Mouse (Mus musculus) heart, embryonic 14.5 days (tissue): ENCODE results near the gene Mknk2. TPM values are rescaled to one million over a fixed set of nuclear protein-coding genes. Genes with fewer than 3 reads are reported as not detected.

ENCODE experiments used
- ATAC-seq: fragments of 200-750 bp; cut with Nextera tagmentation; 2 replicates; pipeline ENCODE4 v1.8.0; 2017; ENCODE audit warnings: low read depth, moderate TSS enrichment; ENCODE audit not compliant: insufficient number of reproducible peaks, insufficient read depth, low FRiP score
- H3K27ac ChIP-seq, 2 experiments: fragments of 200-500 bp in 1 of 2; fragments of 300-500 bp in 1 of 2; sonication (generic) in 1 of 2; replicated peaks in 1 of 2; 2 replicates each; pipeline ENCODE4 v1.5.1; 2012 to 2014; ENCODE audit warnings: low read depth in 2 of 2, low read length in 2 of 2, control low read depth in 1 of 2, mild to moderate bottlenecking in 1 of 2, mixed read lengths in 1 of 2; ENCODE audit not compliant: control insufficient read depth in 1 of 2, insufficient read depth in 1 of 2
- H3K27me3 ChIP-seq: fragments of 300-500 bp; sonication (generic); 2 replicates; pipeline ENCODE4 v1.6.1; 2014; ENCODE audit warnings: mild to moderate bottlenecking, low read length, control low read depth; ENCODE audit not compliant: control insufficient read depth, insufficient read depth
- H3K36me3 ChIP-seq: fragments of 300-500 bp; sonication (generic); 2 replicates; pipeline ENCODE4 v1.6.1; 2014; ENCODE audit warnings: mild to moderate bottlenecking, control low read depth, low read length, mixed read lengths; ENCODE audit not compliant: control insufficient read depth, insufficient read depth
- H3K4me1 ChIP-seq, 2 experiments: fragments of 200-500 bp in 1 of 2; fragments of 300-500 bp in 1 of 2; sonication (generic) in 1 of 2; 2 replicates each; pipeline ENCODE4 v1.6.1; 2012 to 2014; ENCODE audit warnings: low read length in 2 of 2, control low read depth in 1 of 2, mixed read lengths in 1 of 2; ENCODE audit not compliant: control insufficient read depth in 2 of 2, insufficient read depth in 2 of 2
- H3K4me2 ChIP-seq: fragments of 300-500 bp; sonication (generic); 2 replicates; pipeline ENCODE4 v1.6.1; 2014; ENCODE audit warnings: mild to moderate bottlenecking, low read length
- H3K4me3 ChIP-seq, 2 experiments: fragments of 200-500 bp in 1 of 2; fragments of 300-500 bp in 1 of 2; sonication (generic) in 1 of 2; 2 replicates each; pipeline ENCODE4 v1.5.1; 2012 to 2014; ENCODE audit warnings: low read length in 2 of 2, mild to moderate bottlenecking in 2 of 2, control low read depth in 1 of 2, low read depth in 1 of 2, moderate library complexity in 1 of 2; ENCODE audit not compliant: control insufficient read depth in 1 of 2, insufficient read depth in 1 of 2
- H3K9ac ChIP-seq: fragments of 300-500 bp; sonication (generic); 2 replicates; pipeline ENCODE4 v1.6.1; 2014; ENCODE audit warnings: mild to moderate bottlenecking, low read length
- H3K9me3 ChIP-seq: fragments of 300-500 bp; sonication (generic); 2 replicates; pipeline ENCODE4 v1.6.1; 2016; ENCODE audit warnings: low read length, control low read depth; ENCODE audit not compliant: control insufficient read depth
- WGBS: fragments of 180-500 bp; shearing (Covaris S2); extraction: QIAGEN DNeasy Blood & Tissue Kit; methylation state at CpG from one replicate; pipeline ENCODE4 v1.1.7; 2014; 5-methylcytosine and 5-hydroxymethylcytosine counted together
- polyA plus RNA-seq: library from polyadenylated mRNA; unstranded; fragments of >200 nt; fragmentation: Nextera tagmentation; extraction: Ambion mirVana; gene quantifications from 2 replicates; pipeline ENCODE4 v1.2.1, GENCODE M21; 2014

Mknk2 gene
- polyA plus RNA-seq, 1 experiment from 2014 or later = 82.7 TPM

DNA sequence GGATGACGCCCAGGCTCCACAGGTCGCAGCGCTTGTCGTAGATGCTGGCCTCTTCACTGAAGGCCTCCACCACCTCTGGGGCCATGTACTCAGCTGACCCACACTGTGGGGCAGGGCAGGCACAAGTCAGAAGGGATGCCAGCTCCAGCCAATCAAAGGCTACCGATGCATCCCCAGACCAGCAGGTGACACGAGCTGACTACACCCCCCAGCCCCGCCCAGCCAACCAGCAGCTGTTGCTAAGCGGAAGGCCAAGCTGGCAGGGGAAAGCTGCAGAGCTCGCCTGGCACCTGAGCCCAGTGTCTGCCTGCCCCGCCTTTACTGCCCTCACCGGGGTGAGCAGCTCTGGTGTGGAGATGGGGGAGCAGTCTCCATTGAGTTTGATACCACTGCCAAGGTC lies 9.3 kb downstream of the Mknk2 start:
- Histone ChIP-seq H3K27ac (no peak overlapping the region), H3K4me3 (no peak overlapping the region), H3K9ac (no peak overlapping the region), H3K27me3 (no peaks in the 10 kb centered on the region), H3K4me1 (peaks cover 18 to 58% of the 10 kb centered on the region in 2 experiments), H3K36me3 (peaks cover 83% of the 10 kb centered on the region), H3K9me3 (no peaks in the 10 kb centered on the region), H3K4me2 (no peak overlapping the region)
- WGBS = 88% methylated on average over 11 of the region's 11 CpGs
- ATAC-seq = no peak

DNA sequence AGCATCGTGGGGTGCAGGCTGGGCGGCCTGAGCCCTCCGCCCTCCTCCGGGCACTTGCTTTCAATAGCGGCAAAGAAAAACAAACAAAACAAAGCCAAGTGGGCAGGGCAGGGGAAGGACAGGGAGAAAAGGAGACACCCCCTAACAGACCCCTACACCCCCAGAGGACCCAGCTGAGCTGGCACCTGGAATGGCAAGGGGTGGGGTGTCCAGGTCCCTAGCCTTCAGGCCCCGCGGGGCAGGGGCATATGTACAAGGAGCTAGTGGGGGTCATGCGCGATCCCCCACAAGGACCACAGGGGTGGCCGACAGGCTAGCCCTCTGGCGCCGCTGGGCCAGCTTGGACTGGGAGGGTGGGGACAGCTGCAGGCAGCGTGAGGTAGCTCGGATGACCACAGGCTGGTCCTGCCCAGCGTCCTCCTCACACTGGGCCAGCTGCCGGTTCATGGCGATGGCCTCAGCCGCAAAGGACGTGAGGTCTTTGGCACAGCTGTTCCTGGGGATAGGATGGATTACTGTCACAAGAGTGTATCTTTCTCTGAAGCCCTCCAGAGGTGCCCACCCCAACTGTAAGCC lies 11.0 kb downstream of the Mknk2 start:
- no peak overlapping the region for H3K27ac ChIP-seq
- H3K27me3 ChIP-seq = no peaks in the 10 kb centered on the region
- H3K9me3 ChIP-seq = no peaks in the 10 kb centered on the region
- no peak for ATAC-seq
- WGBS = 80% methylated on average over 19 of the region's 19 CpGs
- H3K4me3 ChIP-seq = no peak overlapping the region
- H3K36me3 ChIP-seq = peaks cover 66% of the 10 kb centered on the region
- no peak overlapping the region for H3K4me2 ChIP-seq
- H3K4me1 ChIP-seq = peaks cover 22 to 48% of the 10 kb centered on the region in 2 experiments
- no peak overlapping the region for H3K9ac ChIP-seq

DNA sequence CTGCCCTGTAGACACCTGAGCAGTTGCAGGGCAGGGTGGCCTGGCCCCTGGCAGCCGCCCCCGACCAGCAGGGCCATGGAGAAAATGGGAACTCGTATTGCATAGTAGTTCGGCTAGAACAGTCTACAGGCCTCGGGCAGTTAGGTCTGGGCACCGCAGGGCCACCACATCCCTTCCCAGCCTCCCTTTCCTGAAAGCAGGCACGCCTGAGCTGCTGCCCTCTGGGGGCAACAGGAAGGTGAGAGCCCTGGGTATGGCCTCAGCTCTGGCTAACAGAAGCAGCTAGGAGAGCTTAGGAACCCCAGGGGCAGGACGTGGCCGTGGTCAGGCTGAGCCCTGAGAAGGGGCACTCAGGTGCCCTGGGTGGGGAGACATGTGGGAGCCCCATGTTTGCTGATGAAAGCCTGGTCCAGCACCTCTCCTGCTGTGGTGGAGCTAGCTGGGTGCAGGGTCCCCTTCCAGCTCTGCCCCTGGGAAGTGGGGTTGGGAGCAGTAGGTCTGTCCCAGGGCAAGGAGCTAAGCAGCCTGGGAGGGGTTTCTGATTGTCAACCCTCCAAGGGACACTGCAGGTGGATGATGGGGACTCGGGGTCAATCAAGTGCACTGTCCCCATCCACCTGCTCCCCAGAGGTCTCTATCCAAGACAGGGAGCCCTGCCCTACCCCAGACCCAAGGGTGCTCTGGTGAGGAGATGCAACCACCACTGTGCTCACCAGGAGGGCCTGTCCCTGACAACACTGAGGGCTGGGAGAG lies 11.8 kb downstream of the Mknk2 start:
- Histone ChIP-seq H3K36me3 (peaks cover 58% of the 10 kb centered on the region), H3K27me3 (no peaks in the 10 kb centered on the region), H3K9me3 (no peaks in the 10 kb centered on the region), H3K27ac (peak overlapping the region in 1 of 2 experiments; percentile 91; a peak in 2 of 4 replicates), H3K4me3 (no peak overlapping the region), H3K4me1 (peaks cover 22 to 45% of the 10 kb centered on the region in 2 experiments), H3K4me2 (no peak overlapping the region), H3K9ac (0 out of 2 replicates have a peak overlapping the region, but pooled peaks have one; percentile 70)
- ATAC-seq = no peak
- WGBS = 72% methylated on average over 10 of the region's 10 CpGs

- Histone ChIP-seq H3K36me3 (peaks cover 51% of the 10 kb centered on the region), H3K4me3 (no peak overlapping the region), H3K27me3 (no peaks in the 10 kb centered on the region), H3K27ac (peak overlapping the region in 1 of 2 experiments; percentile 91; a peak in 2 of 4 replicates), H3K4me1 (peaks cover 22 to 43% of the 10 kb centered on the region in 2 experiments), H3K4me2 (peak overlapping the region; percentile 60), H3K9ac (peak overlapping the region; percentile 70; the same call in 1 of the 2 replicates), H3K9me3 (no peaks in the 10 kb centered on the region)
- 52% methylated on average over 4 of the region's 4 CpGs for WGBS
- no peak for ATAC-seq
Observed at GRCm38 (mm10) chr10:80665459-80665858, 12.5 kb downstream of the Mknk2 start.

DNA sequence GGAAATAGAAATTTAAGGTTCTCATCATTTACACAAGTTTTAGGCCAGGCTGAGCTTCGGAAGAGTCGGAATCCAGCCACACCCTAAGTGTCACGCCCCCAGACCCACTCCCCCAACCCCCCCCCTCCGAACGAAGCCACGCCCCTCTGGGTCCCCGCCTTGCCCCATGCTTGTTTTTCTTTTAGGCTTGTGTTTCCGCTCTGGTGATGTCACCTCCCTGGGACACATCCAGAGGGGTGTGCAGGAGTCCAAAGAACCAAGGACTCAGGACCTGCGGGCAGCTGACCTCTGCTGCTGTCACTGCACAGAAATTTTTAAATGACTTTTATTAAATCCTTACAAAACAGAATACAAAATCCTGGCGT lies 12.9 kb downstream of the Mknk2 start:
- H3K27me3 ChIP-seq = no peaks in the 10 kb centered on the region
- H3K4me2 ChIP-seq = peak overlapping the region; percentile 60
- H3K4me1 ChIP-seq = peaks cover 22 to 39% of the 10 kb centered on the region in 2 experiments
- WGBS = 6% methylated on average over 10 of the region's 10 CpGs
- peak overlapping the region in 1 of 2 experiments; percentile 9; a peak in 1 of 4 replicates for H3K4me3 ChIP-seq
- peak overlapping the region; percentile 70 for H3K9ac ChIP-seq
- peak overlapping the region; percentile 85 to 91 for H3K27ac ChIP-seq
- peaks cover 46% of the 10 kb centered on the region for H3K36me3 ChIP-seq
- H3K9me3 ChIP-seq = no peaks in the 10 kb centered on the region
- peak; percentile 58 for ATAC-seq

DNA sequence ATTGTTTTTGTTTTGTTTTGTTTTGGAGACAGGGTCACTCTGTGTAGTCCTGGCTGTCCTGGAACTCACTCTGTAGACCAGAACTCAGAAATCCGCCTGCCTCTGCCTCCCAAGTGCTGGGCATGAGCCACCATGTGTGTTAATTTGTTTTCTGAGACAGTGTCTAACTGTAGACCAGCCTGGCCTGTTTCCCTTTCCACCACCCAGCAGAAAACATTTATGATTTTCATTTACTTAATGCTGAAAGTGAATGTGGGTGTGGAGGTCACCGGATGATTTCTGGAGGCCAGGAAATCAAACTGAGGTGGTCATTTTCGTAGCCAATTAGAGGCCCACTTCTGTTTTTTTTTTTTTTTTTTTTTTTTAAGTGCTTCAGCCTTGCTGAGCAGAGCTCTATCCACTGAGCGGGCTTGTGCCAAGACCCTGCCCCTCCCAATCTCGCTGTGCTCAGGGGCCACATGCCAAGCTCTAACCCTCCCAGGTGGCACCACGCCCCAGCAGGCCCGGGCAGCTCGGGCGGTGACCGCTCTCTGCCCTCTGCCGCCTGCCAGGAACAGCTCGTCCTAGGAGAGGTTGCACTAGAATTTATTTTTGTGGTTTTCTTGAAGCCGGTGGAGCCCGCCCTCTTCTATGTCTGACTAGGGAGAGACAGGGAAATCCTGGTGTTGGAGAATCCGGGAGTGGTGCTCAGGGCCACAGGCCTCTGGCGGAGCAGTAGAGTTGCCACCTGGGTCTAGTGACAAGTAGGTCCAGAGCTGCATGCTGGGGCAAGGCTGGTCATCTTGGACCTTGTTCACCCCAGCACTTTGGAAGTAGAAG lies 13.5 kb downstream of the Mknk2 start:
- Histone ChIP-seq H3K4me1 (peaks cover 22 to 38% of the 10 kb centered on the region in 2 experiments), H3K27ac (peak overlapping the region; percentile 85 to 91), H3K9ac (peak overlapping the region; percentile 70), H3K27me3 (no peaks in the 10 kb centered on the region), H3K36me3 (peaks cover 41% of the 10 kb centered on the region), H3K9me3 (no peaks in the 10 kb centered on the region), H3K4me2 (peak overlapping the region; percentile 60), H3K4me3 (peak overlapping the region in 1 of 2 experiments; percentile 9; a peak in 1 of 4 replicates)
- peak; percentile 55 for ATAC-seq
- WGBS = 16% methylated on average over 16 of the region's 16 CpGs

GRCm38 (mm10) chr10:80663485-80664196 lies 14.3 kb downstream of the Mknk2 start:
- Histone ChIP-seq H3K27ac (peak overlapping the region; percentile 25 to 91), H3K36me3 (peaks cover 33% of the 10 kb centered on the region), H3K4me3 (no peak overlapping the region), H3K9me3 (no peaks in the 10 kb centered on the region), H3K9ac (no peak overlapping the region; the same call in 1 of the 2 replicates), H3K27me3 (no peaks in the 10 kb centered on the region), H3K4me1 (peaks cover 22 to 40% of the 10 kb centered on the region in 2 experiments), H3K4me2 (no peak overlapping the region; the same call in 1 of the 2 replicates)
- 19% methylated on average over 5 of the region's 5 CpGs for WGBS
- ATAC-seq = no peak
